8 mouse cellular contexts compared by ENCODE assay signal in genomic region chr10:62885969-62886798, GRCm38 (mm10). TPM values are rescaled to one million over a fixed set of nuclear protein-coding genes. Genes with fewer than 3 reads are reported as not detected.
DNase-seq lines count a peak whose midpoint lies in the region; ATAC-seq and TF ChIP-seq lines count a peak whose summit lies in the region.

No protein-coding gene starts in this region.

- H3K79me2 ChIP-seq in myocyte (ENCODE audit: control insufficient read depth, insufficient read depth) = no peaks in the 10 kb centered on the region

- TF ChIP-seq EP300 in heart, postnatal 0 days (IDR thresholded peaks at IDR 0.05; ENCODE audit: low read depth) = no peak

- TF ChIP-seq CTCF in lung, adult 2 months (IDR thresholded peaks at IDR 0.05; ENCODE audit: insufficient read depth, low read length) = no peak
- TF ChIP-seq CTCF in heart, postnatal 0 days (IDR thresholded peaks at IDR 0.05; ENCODE audit: low read depth) = no peak

- H3K36me3 ChIP-seq in heart, postnatal 0 days (replicated peaks; ENCODE audit: control insufficient read depth, insufficient read depth, low read length) = no peaks in the 10 kb centered on the region
- no peaks in the 10 kb centered on the region for H3K36me3 ChIP-seq in myocyte (ENCODE audit: control insufficient read depth, insufficient read depth)

- no peaks in the 10 kb centered on the region for H3K4me1 ChIP-seq in lung, adult 2 months (ENCODE audit: control insufficient read depth, insufficient read depth, low read length)
- no peaks in the 10 kb centered on the region for H3K4me1 ChIP-seq in heart, postnatal 0 days (ENCODE audit: control insufficient read depth, insufficient read depth)

- peak; percentile 39; the same call in 1 of the 2 replicates for ATAC-seq in heart, postnatal 0 days (ENCODE audit: insufficient read depth, low read depth)

- no peaks in the 10 kb centered on the region for H3K9me3 ChIP-seq in heart, postnatal 0 days (replicated peaks; ENCODE audit: control insufficient read depth, low read length)

- WGBS in lung, adult 2 months = under 1% methylated on average over 38 of the region's 38 CpGs
- under 1% methylated on average over 38 of the region's 38 CpGs for WGBS in heart, postnatal 0 days

- intact Hi-C loops in left cerebral cortex, postnatal 4 days (cut with DNase I) = no loop called here

- H3K9ac ChIP-seq in heart, postnatal 0 days (replicated peaks; ENCODE audit: low read depth, low read length) = peak overlapping the region; percentile 58

- peak; percentile 38 for DNase-seq in lung, adult 2 months
- no peak for DNase-seq in lung, adult 18-20 months
- DNase-seq in c-Kit-positive CD71-negative TER-119-negative erythroid progenitor cells, embryonic 14.5 days (ENCODE audit: low read depth) = peak; percentile 25
- peak; percentile 46 for DNase-seq in heart, postnatal 0 days (ENCODE audit: low spot score)
- DNase-seq in liver = peak; percentile 12
- no peak for DNase-seq in left cerebral cortex, postnatal 4 days
- no peak for DNase-seq in spleen, postnatal 14 days (ENCODE audit: low spot score in 2 of 2)

- no peak for TF ChIP-seq POLR2A in lung, adult 2 months (IDR thresholded peaks at IDR 0.05; ENCODE audit: borderline replicate concordance, extremely low read depth, low read depth, low read length)
- TF ChIP-seq POLR2A in myocyte (IDR thresholded peaks at IDR 0.05; ENCODE audit: insufficient read length, low read depth) = no peak

- no peaks in the 10 kb centered on the region for H3K27me3 ChIP-seq in heart, postnatal 0 days (ENCODE audit: control insufficient read depth, insufficient read depth, low read length)
- H3K27me3 ChIP-seq in myocyte (ENCODE audit: control insufficient read depth, insufficient read depth, insufficient read length) = no peaks in the 10 kb centered on the region

- peak overlapping the region; percentile 92 for H3K4me2 ChIP-seq in heart, postnatal 0 days (ENCODE audit: low read depth, low read length)
- peak overlapping the region; percentile 99 for H3K4me2 ChIP-seq in myocyte (ENCODE audit: low read depth)

- peak overlapping the region; percentile 2 for H3ac ChIP-seq in myocyte (ENCODE audit: control insufficient read depth, insufficient read length)

- H3K4me3 ChIP-seq in lung, adult 2 months (replicated peaks; ENCODE audit: extremely low read depth, low read depth, low read length) = peak overlapping the region; percentile 65
- H3K4me3 ChIP-seq in heart, postnatal 0 days (ENCODE audit: low read depth, low read length) = peak overlapping the region; percentile 64
- peak overlapping the region; percentile 33 for H3K4me3 ChIP-seq in myocyte

- 0 out of 2 replicates have a peak overlapping the region, but pooled peaks have one; percentile 50 for H3K27ac ChIP-seq in heart, postnatal 0 days (ENCODE audit: low read depth)

TF ChIP-seq in myocyte, 11 proteins besides CTCF, POLR2A, EP300 and RAD21:
- TF ChIP-seq E2F4 (IDR thresholded peaks at IDR 0.05; ENCODE audit: insufficient read depth) (no peak), SRF (IDR thresholded peaks at IDR 0.05; ENCODE audit: control insufficient read depth, insufficient read length, low read depth) (no peak), USF1 (IDR thresholded peaks at IDR 0.05; ENCODE audit: low read depth) (no peak), MYOG (IDR thresholded peaks at IDR 0.05; ENCODE audit: control insufficient read depth in 1 of 3, insufficient read depth in 1 of 3, insufficient read length in 2 of 3, low read depth in 2 of 3) (no peak), REST (IDR thresholded peaks at IDR 0.05; ENCODE audit: insufficient read depth, insufficient read length) (no peak), MAX (IDR thresholded peaks at IDR 0.05; ENCODE audit: low read depth) (no peak), CEBPB (IDR thresholded peaks at IDR 0.05; ENCODE audit: insufficient read depth, poor library complexity, severe bottlenecking) (no peak), TCF3 (IDR thresholded peaks at IDR 0.05; ENCODE audit: insufficient read length, low read depth) (no peak), TCF12 (IDR thresholded peaks at IDR 0.05; ENCODE audit: insufficient read depth, poor library complexity, severe bottlenecking) (no peak), POLR2AphosphoS2 (IDR thresholded peaks at IDR 0.05; ENCODE audit: insufficient read length, low read depth) (no peak), MYOD1 (IDR thresholded peaks at IDR 0.05; ENCODE audit: control insufficient read depth in 1 of 3, insufficient read length in 2 of 3, low read depth in 2 of 3) (no peak)

RNA-seq across cellular contexts. Expression of gene Tet1, which starts 22.6 kb away (rescaled TPM):
- 2.4 and 3.2 TPM in 2 replicates for polyA plus RNA-seq in lung, adult 2 months (2012; rRNA removed)
- total RNA-seq in heart, postnatal 0 days (2014; rRNA removed; ENCODE audit: low replicate concordance) = 12.8 and 17.3 TPM in 2 replicates
- polyA plus RNA-seq in heart, postnatal 0 days (2015; fragmentation: Nextera tagmentation; extraction: Ambion mirVana) = 18.8 and 19.9 TPM in 2 replicates
- 0.48 TPM for polyA plus RNA-seq in myocyte (2012; fragmentation: generic; extraction: Trizol)
- 10 to 100 TPM; 52.4 to 53.9 TPM for total RNA-seq in left cerebral cortex, postnatal 4 days (2021)

RNA-seq across cellular contexts. Expression of gene Slc25a16, which starts 34.2 kb away (rescaled TPM):
- 43.7 and 60.6 TPM in 2 replicates for polyA plus RNA-seq in lung, adult 2 months (2012; rRNA removed)
- 15.3 and 35.4 TPM in 2 replicates for total RNA-seq in heart, postnatal 0 days (2014; rRNA removed; ENCODE audit: low replicate concordance)
- polyA plus RNA-seq in heart, postnatal 0 days (2015; fragmentation: Nextera tagmentation; extraction: Ambion mirVana) = 14.8 and 19.6 TPM in 2 replicates
- 5.8 TPM for polyA plus RNA-seq in myocyte (2012; fragmentation: generic; extraction: Trizol)
- total RNA-seq in left cerebral cortex, postnatal 4 days (2021) = 10 to 100 TPM; 22.1 to 22.6 TPM

Comparison
In these comparisons a context has a peak if more than half of its experiments do, and no peak if none do; other contexts are left out.
1. DNase-seq: peak in lung, adult 2 months (single experiment), c-Kit-positive CD71-negative TER-119-negative erythroid progenitor cells, embryonic 14.5 days (single experiment), heart, postnatal 0 days (single experiment) and liver (single experiment); none in lung, adult 18-20 months (0 of 2), left cerebral cortex, postnatal 4 days (single experiment) and spleen, postnatal 14 days (0 of 2).
2. Peak in every context shown above with its lines, with median percentiles within 50 percentile points of each other: H3K4me3 ChIP-seq.